In the genomic region with DNA sequence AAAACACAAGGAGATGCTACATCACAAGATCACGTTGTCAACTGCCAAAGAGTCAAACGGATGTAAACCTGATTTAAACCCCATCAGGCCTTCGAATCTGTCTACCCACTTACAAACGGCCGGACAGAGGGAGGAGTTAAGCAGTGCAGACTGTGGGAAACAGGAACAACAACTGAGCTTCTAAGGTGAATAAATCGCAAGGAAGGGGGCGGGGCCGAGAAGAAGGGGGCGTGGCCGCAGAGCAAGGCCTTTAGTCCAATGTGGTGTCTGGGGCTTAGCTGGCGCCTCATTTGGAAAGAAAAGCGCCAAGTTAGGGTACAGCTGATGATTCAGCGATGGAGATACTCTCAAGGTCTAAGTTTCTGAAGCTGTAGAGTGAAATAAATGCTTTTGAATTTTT, we compare ENCODE assay signal across 28 mouse cellular contexts. TPM values are rescaled to one million over a fixed set of nuclear protein-coding genes. Genes with fewer than 3 reads are reported as not detected.
DNase-seq lines count a peak whose midpoint lies in the region; ATAC-seq and TF ChIP-seq lines count a peak whose summit lies in the region.
"Had no signal": no experiment of that assay in that cellular context is flagged by ENCODE, and none has a peak within 500 bp of the region (broad histone marks: within the 10 kb centered on the region; RNA-seq: fewer than 3 reads in every experiment).

No protein-coding gene starts in this region.

- H3K36me3 ChIP-seq in testis, adult 2 months (ENCODE audit: control insufficient read depth, insufficient read depth, low read length): no peaks in the 10 kb centered on the region
- no peaks in the 10 kb centered on the region for H3K36me3 ChIP-seq in MEL (ENCODE audit: control insufficient read depth in 1 of 2, insufficient read depth in 2 of 2, low read length in 2 of 2)
- no peaks in the 10 kb centered on the region for H3K36me3 ChIP-seq in forebrain, embryonic 14.5 days (ENCODE audit: control insufficient read depth, insufficient read depth, low read length)
- H3K36me3 ChIP-seq: embryonic facial prominence, embryonic 10.5 days; embryonic facial prominence, embryonic 13.5 days; forebrain, embryonic 12.5 days; heart, embryonic 13.5 days had no signal

- TF ChIP-seq CTCF in testis, adult 2 months (IDR thresholded peaks at IDR 0.05; ENCODE audit: control insufficient read depth, insufficient read depth, insufficient replicate concordance, low read depth, low read length): no peak
- no peak for TF ChIP-seq CTCF in MEL (IDR thresholded peaks at IDR 0.05 in 2 of 3, conservative IDR thresholded peaks at IDR 0.05 in 1 of 3; ENCODE audit: control insufficient read depth in 1 of 3, insufficient read depth in 1 of 3, low read depth in 2 of 3, low read length in 3 of 3, poor library complexity in 1 of 3, severe bottlenecking in 1 of 3)

- no peak overlapping the region for H3K9ac ChIP-seq in MEL (ENCODE audit: control insufficient read depth, low read depth, low read length, poor library complexity, severe bottlenecking)
- H3K9ac ChIP-seq in forebrain, embryonic 14.5 days (ENCODE audit: low read length): no peak overlapping the region
- H3K9ac ChIP-seq: embryonic facial prominence, embryonic 13.5 days; forebrain, embryonic 12.5 days; heart, embryonic 13.5 days; hindbrain, embryonic 14.5 days had no signal

- H3K27ac ChIP-seq in testis, adult 2 months (ENCODE audit: control insufficient read depth, insufficient read depth, low read depth, low read length): no peak overlapping the region
- no peak overlapping the region for H3K27ac ChIP-seq in MEL (ENCODE audit: control insufficient read depth, low read depth, low read length)
- H3K27ac ChIP-seq in forebrain, embryonic 14.5 days (ENCODE audit: low read depth, low read length): no peak overlapping the region
- H3K27ac ChIP-seq: embryonic facial prominence, embryonic 10.5 days; embryonic facial prominence, embryonic 13.5 days; forebrain, embryonic 12.5 days; gastrocnemius, adult 2 months; heart, embryonic 13.5 days; hindbrain, embryonic 14.5 days; hindbrain, postnatal 0 days had no signal

- peak overlapping the region; percentile 63 for H3K4me3 ChIP-seq in testis, adult 2 months (ENCODE audit: control insufficient read depth, low read depth, low read length)
- H3K4me3 ChIP-seq in MEL (ENCODE audit: control insufficient read depth in 1 of 2, insufficient read depth in 1 of 2, low read depth in 2 of 2, low read length in 2 of 2): no peak overlapping the region
- no peak overlapping the region for H3K4me3 ChIP-seq in forebrain, embryonic 14.5 days (ENCODE audit: low read depth, low read length)
- H3K4me3 ChIP-seq: embryonic facial prominence, embryonic 10.5 days; embryonic facial prominence, embryonic 13.5 days; erythroblast, embryonic 14.5 days; forebrain, embryonic 12.5 days; gastrocnemius, adult 2 months; heart, embryonic 13.5 days had no signal

- no peak overlapping the region for H3K4me2 ChIP-seq in forebrain, embryonic 14.5 days (ENCODE audit: low read length)
- H3K4me2 ChIP-seq: embryonic facial prominence, embryonic 13.5 days; forebrain, embryonic 12.5 days; heart, embryonic 13.5 days; hindbrain, embryonic 14.5 days had no signal

- 76% methylated on average over 13 of the region's 13 CpGs for WGBS in forebrain, embryonic 14.5 days

- no peak for TF ChIP-seq RAD21 in MEL (IDR thresholded peaks at IDR 0.05; ENCODE audit: low read depth, low read length)

- no peaks in the 10 kb centered on the region for H3K27me3 ChIP-seq in testis, adult 2 months (ENCODE audit: control insufficient read depth, insufficient read depth, low read length)
- no peaks in the 10 kb centered on the region for H3K27me3 ChIP-seq in MEL (ENCODE audit: control insufficient read depth in 1 of 2, insufficient read depth in 2 of 2, low read length in 2 of 2)
- no peaks in the 10 kb centered on the region for H3K27me3 ChIP-seq in forebrain, embryonic 14.5 days (replicated peaks; ENCODE audit: control insufficient read depth, insufficient read depth, low read length)
- H3K27me3 ChIP-seq: embryonic facial prominence, embryonic 13.5 days; forebrain, embryonic 12.5 days; heart, embryonic 13.5 days; Patski had no signal

- 0 out of 2 replicates have a peak, but pooled peaks cover 2% of the 10 kb centered on the region for H3K9me3 ChIP-seq in MEL (replicated peaks; ENCODE audit: insufficient read depth, low read length)
- 0 out of 2 replicates have a peak, but pooled peaks cover 2% of the 10 kb centered on the region for H3K9me3 ChIP-seq in forebrain, embryonic 14.5 days (replicated peaks; ENCODE audit: control insufficient read depth, low read length)
- H3K9me3 ChIP-seq: forebrain, embryonic 12.5 days had no signal

- no peak for TF ChIP-seq EP300 in MEL (IDR thresholded peaks at IDR 0.05; ENCODE audit: low read depth in 1 of 2, low read length in 2 of 2)

- H3K79me2 ChIP-seq in MEL (ENCODE audit: control insufficient read depth, insufficient read depth, low read length, poor library complexity): no peaks in the 10 kb centered on the region

- TF ChIP-seq POLR2A in testis, adult 2 months (IDR thresholded peaks at IDR 0.05; ENCODE audit: control insufficient read depth, low read depth, low read length): no peak
- no peak for TF ChIP-seq POLR2A in MEL (IDR thresholded peaks at IDR 0.05; ENCODE audit: control insufficient read depth in 1 of 2, insufficient read depth in 1 of 2, low read depth in 1 of 2, low read length in 2 of 2, poor library complexity in 1 of 2)

- ATAC-seq in forebrain, embryonic 14.5 days: no peak
- no peak for ATAC-seq in monocyte, adult 5-6 weeks (replicated peaks; ENCODE audit: insufficient number of reproducible peaks, low FRiP score, low TSS enrichment, poor library complexity, severe bottlenecking)
- ATAC-seq: activated CD4-positive, CD25-positive, alpha-beta regulatory T cell, adult 4 months; forebrain, embryonic 16.5 days; hindbrain, postnatal 0 days; inflammation-experienced regulatory T-cells, adult 6 months; Patski had no signal

- H3K4me1 ChIP-seq in testis, adult 2 months (ENCODE audit: control insufficient read depth, insufficient read depth, low read length): peaks cover 5% of the 10 kb centered on the region
- H3K4me1 ChIP-seq in MEL (ENCODE audit: control insufficient read depth in 1 of 2, insufficient read depth in 2 of 2, low read length in 2 of 2): no peaks in the 10 kb centered on the region
- no peaks in the 10 kb centered on the region for H3K4me1 ChIP-seq in forebrain, embryonic 14.5 days (ENCODE audit: control insufficient read depth, insufficient read depth, low read length)
- H3K4me1 ChIP-seq: embryonic facial prominence, embryonic 10.5 days; embryonic facial prominence, embryonic 13.5 days; forebrain, embryonic 12.5 days had no signal

- DNase-seq in testis, postnatal 14 days (ENCODE audit: low spot score): no peak
- DNase-seq in MEL (ENCODE audit: low read depth, low spot score) (peak; percentile 35), ZHBTc4 (ENCODE audit: low read depth, low spot score) (peak; percentile 54)
- DNase-seq in forebrain, embryonic 14.5 days (ENCODE audit: low spot score): no peak
- DNase-seq: adrenal gland, postnatal 25 days; cerebellum, adult 11-12 months; cerebellum, adult 8-10 months; cerebellum, postnatal 10 days; cerebellum, postnatal 36 days; embryo, embryonic 11 days; gastrocnemius, adult 2 months; gastrocnemius, postnatal 14 days; heart, adult 18-20 months; heart, postnatal 14 days; heart, postnatal 4 days had no signal

TF ChIP-seq in MEL, 35 proteins besides CTCF, POLR2A, EP300 and RAD21:
- TF ChIP-seq TBP (IDR thresholded peaks at IDR 0.05; ENCODE audit: low read depth, low read length) (no peak), MXI1 (IDR thresholded peaks at IDR 0.05; ENCODE audit: low read depth, low read length) (no peak), MAFK (IDR thresholded peaks at IDR 0.05; ENCODE audit: borderline replicate concordance, low read depth, low read length) (no peak), MAX (IDR thresholded peaks at IDR 0.05; ENCODE audit: low read length) (no peak), UBTF (IDR thresholded peaks at IDR 0.05; ENCODE audit: borderline replicate concordance, insufficient read depth, low read depth, low read length) (no peak), ZKSCAN1 (IDR thresholded peaks at IDR 0.05; ENCODE audit: low read depth, low read length) (no peak), MYB (IDR thresholded peaks at IDR 0.05; ENCODE audit: low read depth, low read length) (no peak), MEF2A (IDR thresholded peaks at IDR 0.05; ENCODE audit: extremely low read depth, insufficient replicate concordance, low read depth, low read length, poor library complexity, severe bottlenecking) (no peak), BHLHE40 (IDR thresholded peaks at IDR 0.05; ENCODE audit: borderline replicate concordance, low read depth, low read length) (no peak), POLR2AphosphoS2 (IDR thresholded peaks at IDR 0.05; ENCODE audit: low read length) (no peak), TCF12 (IDR thresholded peaks at IDR 0.05; ENCODE audit: low read depth, low read length) (no peak), POLR2AphosphoS5 (IDR thresholded peaks at IDR 0.05; ENCODE audit: borderline replicate concordance, low read depth, low read length) (no peak), NELFE (IDR thresholded peaks at IDR 0.05; ENCODE audit: low read depth, low read length) (no peak)

RNA-seq across cellular contexts. Expression of a gene that starts 45.3 kb away (rescaled TPM):
- polyA plus RNA-seq in testis, adult 2 months (2012; rRNA removed): 38.1 and 41.7 TPM in 2 replicates
- total RNA-seq in MEL (2012; rRNA removed): 324 and 348 TPM in 2 replicates
- polyA plus RNA-seq in MEL (2012; ENCODE audit: insufficient read depth in 1 of 2, insufficient read length in 2 of 2, low read depth in 1 of 2, low replicate concordance in 2 of 2, missing spikeins in 1 of 2): 100 to 1,000 TPM in 1 of 2 experiments, not detected in 1; 500 TPM
- polyA plus RNA-seq in forebrain, embryonic 14.5 days (2014; fragmentation: Nextera tagmentation; extraction: Ambion mirVana): 513 and 580 TPM in 2 replicates
- 117 to 137 TPM (median 124 TPM) in 3 replicates for total RNA-seq in monocyte, adult 5-6 weeks (2017)

Comparison
In these comparisons a context has a peak if more than half of its experiments do, and no peak if none do; other contexts are left out.
1. DNase-seq: peak in MEL (single experiment) and ZHBTc4 (single experiment); none in testis, postnatal 14 days (single experiment) and forebrain, embryonic 14.5 days (single experiment).